ENCODE assay signal across 10 mouse cellular contexts in genomic region chrX:107816726-107817125, GRCm38 (mm10). TPM values are rescaled to one million over a fixed set of nuclear protein-coding genes. Genes with fewer than 3 reads are reported as not detected.
DNase-seq lines count a peak whose midpoint lies in the region; ATAC-seq and TF ChIP-seq lines count a peak whose summit lies in the region.
"Had no signal": no experiment of that assay in that cellular context is flagged by ENCODE, and none has a peak within 500 bp of the region (broad histone marks: within the 10 kb centered on the region; RNA-seq: fewer than 3 reads in every experiment).

No protein-coding gene starts in this region.

- H3K27me3 ChIP-seq in heart, embryonic 11.5 days (ENCODE audit: control insufficient read depth, insufficient read depth, low read length) = no peaks in the 10 kb centered on the region
- no peaks in the 10 kb centered on the region for H3K27me3 ChIP-seq in CH12.LX (replicated peaks)
- no peaks in the 10 kb centered on the region for H3K27me3 ChIP-seq in hindbrain, embryonic 14.5 days (ENCODE audit: control insufficient read depth, insufficient read depth, low read length)
- H3K27me3 ChIP-seq in kidney, adult 2 months (replicated peaks; ENCODE audit: control insufficient read depth, insufficient read depth, low read length) = no peaks in the 10 kb centered on the region

- no peak overlapping the region for H3K9ac ChIP-seq in heart, embryonic 11.5 days (ENCODE audit: low read depth, low read length)
- no peak overlapping the region; the same call in 1 of the 2 replicates for H3K9ac ChIP-seq in CH12.LX (ENCODE audit: insufficient read depth, low read depth)
- no peak overlapping the region for H3K9ac ChIP-seq in hindbrain, embryonic 14.5 days

- H3K79me2 ChIP-seq in CH12.LX (replicated peaks; ENCODE audit: control insufficient read depth, extremely low read depth, insufficient read depth, poor library complexity, severe bottlenecking) (no peaks in the 10 kb centered on the region), macrophage (ENCODE audit: inconsistent target) (no peaks in the 10 kb centered on the region)

- TF ChIP-seq RAD21 in CH12.LX (IDR thresholded peaks at IDR 0.05; ENCODE audit: low read depth, low read length) = no peak

- no peaks in the 10 kb centered on the region for H3K9me3 ChIP-seq in heart, embryonic 11.5 days (replicated peaks; ENCODE audit: control insufficient read depth, low read length)
- no peaks in the 10 kb centered on the region for H3K9me3 ChIP-seq in CH12.LX (replicated peaks; ENCODE audit: low read length)
- no peaks in the 10 kb centered on the region for H3K9me3 ChIP-seq in hindbrain, embryonic 14.5 days (ENCODE audit: control insufficient read depth, low read length)

- H3K4me3 ChIP-seq in heart, embryonic 11.5 days (ENCODE audit: low read depth, low read length) = peak overlapping the region; percentile 57
- no peak overlapping the region for H3K4me3 ChIP-seq in CH12.LX (replicated peaks in 1 of 3; ENCODE audit: low read depth in 2 of 3, low read length in 2 of 3, poor library complexity in 1 of 3)
- 0 out of 2 replicates have a peak overlapping the region, but pooled peaks have one; percentile 58 for H3K4me3 ChIP-seq in hindbrain, embryonic 14.5 days (replicated peaks; ENCODE audit: low read length)
- peak overlapping the region; percentile 54; the same call in 1 of the 2 replicates for H3K4me3 ChIP-seq in macrophage (ENCODE audit: inconsistent target)
- no peak overlapping the region for H3K4me3 ChIP-seq in kidney, adult 2 months (ENCODE audit: insufficient read depth, low read depth, low read length)

- intact Hi-C loops in gastrocnemius, postnatal 14 days (cut with DNase I; ENCODE audit: low total_unique reads) = no loop called here

- ATAC-seq in heart, embryonic 11.5 days (replicated peaks; ENCODE audit: insufficient number of reproducible peaks, low FRiP score, low TSS enrichment) = no peak
- no peak for ATAC-seq in hindbrain, embryonic 14.5 days (ENCODE audit: low FRiP score)
- no peak for ATAC-seq in erythroid progenitor cell, adult 5-6 weeks (replicated peaks; ENCODE audit: low FRiP score, poor library complexity, severe bottlenecking)

- H3K4me1 ChIP-seq in heart, embryonic 11.5 days (ENCODE audit: control insufficient read depth, insufficient read depth, low read length) = no peaks in the 10 kb centered on the region
- no peaks in the 10 kb centered on the region for H3K4me1 ChIP-seq in CH12.LX (ENCODE audit: control insufficient read depth in 1 of 2, insufficient read depth in 2 of 2)
- H3K4me1 ChIP-seq in hindbrain, embryonic 14.5 days (replicated peaks; ENCODE audit: control insufficient read depth, insufficient read depth, low read length) = peaks cover 4% of the 10 kb centered on the region; the same call in 1 of the 2 replicates
- no peaks in the 10 kb centered on the region for H3K4me1 ChIP-seq in kidney, adult 2 months (ENCODE audit: control insufficient read depth, insufficient read depth, low read length)

- TF ChIP-seq EP300 in CH12.LX (IDR thresholded peaks at IDR 0.05; ENCODE audit: low read length) = no peak

- TF ChIP-seq POLR2A in CH12.LX (IDR thresholded peaks at IDR 0.05; ENCODE audit: low read depth, low read length) = no peak
- no peak for TF ChIP-seq POLR2A in kidney, adult 2 months (IDR thresholded peaks at IDR 0.05; ENCODE audit: low read depth, low read length)

- no peak for TF ChIP-seq CTCF in CH12.LX (conservative IDR thresholded peaks at IDR 0.05 in 1 of 2, IDR thresholded peaks at IDR 0.05 in 1 of 2; ENCODE audit: low read depth in 2 of 2, low read length in 2 of 2)
- no peak for TF ChIP-seq CTCF in kidney, adult 2 months (conservative IDR thresholded peaks at IDR 0.05; ENCODE audit: insufficient read depth, insufficient read length, low read depth, low read length)

- no peak overlapping the region for H3K27ac ChIP-seq in heart, embryonic 11.5 days (ENCODE audit: low read depth, low read length)
- H3K27ac ChIP-seq in CH12.LX (ENCODE audit: insufficient read depth, low read depth) (no peak overlapping the region), macrophage (no peak overlapping the region)
- no peak overlapping the region for H3K27ac ChIP-seq in hindbrain, embryonic 14.5 days
- H3K27ac ChIP-seq in kidney, adult 2 months (ENCODE audit: insufficient read depth, low read depth, low read length) = no peak overlapping the region

- no peak for DNase-seq in heart, adult 18-20 months
- no peak for DNase-seq in CH12.LX (ENCODE audit: extremely low read depth)
- no peak for DNase-seq in hindbrain, embryonic 14.5 days (ENCODE audit: low spot score)
- DNase-seq in gastrocnemius, postnatal 14 days = no peak
- DNase-seq in kidney, adult 2 months = no peak

- WGBS in heart, embryonic 11.5 days (ENCODE audit: insufficient replicate concordance) = 81% methylated on average over 6 of the region's 6 CpGs
- 90% methylated on average over 6 of the region's 6 CpGs for WGBS in hindbrain, embryonic 14.5 days
- 84% methylated on average over 6 of the region's 6 CpGs for WGBS in macrophage (ENCODE audit: missing documents)
- WGBS in kidney, adult 2 months = 83% methylated on average over 6 of the region's 6 CpGs

- no peaks in the 10 kb centered on the region for H3K36me3 ChIP-seq in heart, embryonic 11.5 days (ENCODE audit: control insufficient read depth, insufficient read depth, low read length)
- H3K36me3 ChIP-seq in CH12.LX (replicated peaks in 1 of 2; ENCODE audit: control insufficient read depth in 1 of 2, insufficient read depth in 1 of 2, low read length in 1 of 2) (no peaks in the 10 kb centered on the region), macrophage (ENCODE audit: inconsistent target) (no peaks in the 10 kb centered on the region)
- H3K36me3 ChIP-seq in hindbrain, embryonic 14.5 days (replicated peaks; ENCODE audit: control insufficient read depth, insufficient read depth) = no peaks in the 10 kb centered on the region
- H3K36me3 ChIP-seq in kidney, adult 2 months (ENCODE audit: control insufficient read depth, insufficient read depth, low read length) = no peaks in the 10 kb centered on the region

- peak overlapping the region; percentile 52 for H3K4me2 ChIP-seq in heart, embryonic 11.5 days
- H3K4me2 ChIP-seq in CH12.LX (ENCODE audit: insufficient read depth, low read depth, poor library complexity, severe bottlenecking) = peak overlapping the region; percentile 70; the same call in 1 of the 2 replicates
- H3K4me2 ChIP-seq in hindbrain, embryonic 14.5 days (replicated peaks) = peak overlapping the region; percentile 54

- in situ Hi-C loops in CH12.LX (cut with MboI; ENCODE audit: low pct_ligation_motif_present, low pct_unique_long_range_greater_than_20kb, low sequenced_read_pairs) = no loop called here

- dilution Hi-C loops in CH12.LX (cut with MboI; ENCODE audit: extremely low pct_ligation_motif_present, extremely low pct_unique_long_range_greater_than_20kb, low sequenced_read_pairs) = no loop called here

TF ChIP-seq in CH12.LX, 34 proteins besides CTCF, POLR2A, EP300 and RAD21 (continues in another document):
- TF ChIP-seq BHLHE40 (IDR thresholded peaks at IDR 0.05; ENCODE audit: low read depth, low read length) (no peak), MAFK (IDR thresholded peaks at IDR 0.05; ENCODE audit: insufficient replicate concordance, low read length) (no peak), MAZ (IDR thresholded peaks at IDR 0.05; ENCODE audit: low read depth, low read length) (no peak), NELFE (IDR thresholded peaks at IDR 0.05; ENCODE audit: low read depth, low read length) (no peak), KAT2A (IDR thresholded peaks at IDR 0.05; ENCODE audit: insufficient replicate concordance, low read length) (no peak), MXI1 (IDR thresholded peaks at IDR 0.05; ENCODE audit: low read depth, low read length) (no peak), TCF12 (IDR thresholded peaks at IDR 0.05; ENCODE audit: low read depth, low read length) (no peak), ZKSCAN1 (IDR thresholded peaks at IDR 0.05; ENCODE audit: borderline replicate concordance, low read depth, low read length) (no peak), PAX5 (IDR thresholded peaks at IDR 0.05; ENCODE audit: low read length) (no peak), USF2 (conservative IDR thresholded peaks at IDR 0.05; ENCODE audit: low read depth, low read length) (no peak), POLR2AphosphoS2 (IDR thresholded peaks at IDR 0.05; ENCODE audit: low read depth, low read length) (no peak), CHD2 (IDR thresholded peaks at IDR 0.05; ENCODE audit: low read length) (no peak)

RNA-seq across cellular contexts. Expression of gene 2610002M06Rik, which starts 0.6 kb away (rescaled TPM):
- 14.3 and 14.6 TPM in 2 replicates for polyA plus RNA-seq in heart, embryonic 11.5 days (2014; fragmentation: Nextera tagmentation; extraction: Ambion mirVana)
- total RNA-seq in heart, adult 18-20 months (2021) = 1 to 10 TPM; 5.5 to 6.6 TPM
- total RNA-seq in CH12.LX (2012; rRNA removed) (3.9 TPM in 2 replicates), CH12.LX (2014; rRNA removed) (14.0 and 14.6 TPM in 2 replicates)
- polyA plus RNA-seq in CH12.LX (2012; ENCODE audit: insufficient read length, low read depth) (7.9 and 13.0 TPM in 2 replicates), macrophage (2018) (7.2 to 10.8 TPM (median 8.0 TPM) in 3 replicates)
- 25.8 and 29.2 TPM in 2 replicates for polyA plus RNA-seq in hindbrain, embryonic 14.5 days (2014; fragmentation: Nextera tagmentation; extraction: Ambion mirVana)
- total RNA-seq in macrophage (2018; cell fraction: chromatin; rRNA removed) = 10 to 100 TPM in 8 of 26 experiments, 1 to 10 TPM in 18; 2.6 to 15.4 (median 8.4) TPM
- total RNA-seq in macrophage (2018; cell fraction: cytosol; rRNA removed) = 10 to 100 TPM in 20 of 26 experiments, 1 to 10 TPM in 6; 8.8 to 12.6 (median 10.5) TPM
- 10 to 100 TPM in 5 of 26 experiments, 1 to 10 TPM in 21; 3.0 to 16.9 (median 8.3) TPM for total RNA-seq in macrophage (2018; cell fraction: nucleus; rRNA removed)
- 1 to 10 TPM; 3.1 to 3.9 TPM for total RNA-seq in gastrocnemius, postnatal 14 days (2021)
- total RNA-seq in erythroid progenitor cell, adult 5-6 weeks (2015; ENCODE audit: low replicate concordance) = 5.0 and 12.6 TPM in 2 replicates
- total RNA-seq in erythroid progenitor cell, adult 5-6 weeks (2017; ENCODE audit: low replicate concordance) = 8.5 and 11.3 TPM in 2 replicates
- 3.1 and 3.6 TPM in 2 replicates for polyA plus RNA-seq in kidney, adult 2 months (2012; rRNA removed)

RNA-seq across cellular contexts. Expression of gene Tent5d, which starts 24.3 kb away (rescaled TPM):
- 2.6 and 3.2 TPM in 2 replicates for polyA plus RNA-seq in heart, embryonic 11.5 days (2014; fragmentation: Nextera tagmentation; extraction: Ambion mirVana)
- total RNA-seq in heart, adult 18-20 months (2021) = not detected
- not detected in 2 replicates for total RNA-seq in CH12.LX (2012; rRNA removed)
- total RNA-seq in CH12.LX (2014; rRNA removed) = 0.14 and 0.34 TPM in 2 replicates
- polyA plus RNA-seq in CH12.LX (2012; ENCODE audit: insufficient read length, low read depth) = 0.08 TPM in 1 of 2 replicates, not detected in the other
- polyA plus RNA-seq in hindbrain, embryonic 14.5 days (2014; fragmentation: Nextera tagmentation; extraction: Ambion mirVana) = 0.07 TPM in 1 of 2 replicates, not detected in the other
- total RNA-seq in macrophage (2018; cell fraction: chromatin; rRNA removed) = not detected
- total RNA-seq in macrophage (2018; cell fraction: cytosol; rRNA removed) = under 1 TPM in 2 of 26 experiments, not detected in 24; 0.03 to 0.05 TPM
- under 1 TPM in 1 of 26 experiments, not detected in 25; 0.51 TPM for total RNA-seq in macrophage (2018; cell fraction: nucleus; rRNA removed)
- not detected in 3 replicates for polyA plus RNA-seq in macrophage (2018)
- not detected for total RNA-seq in gastrocnemius, postnatal 14 days (2021)
- total RNA-seq in erythroid progenitor cell, adult 5-6 weeks (2015; ENCODE audit: low replicate concordance) = not detected in 2 replicates
- not detected in 2 replicates for total RNA-seq in erythroid progenitor cell, adult 5-6 weeks (2017; ENCODE audit: low replicate concordance)
- polyA plus RNA-seq in kidney, adult 2 months (2012; rRNA removed) = not detected in 2 replicates
- total RNA-seq: gastrocnemius, postnatal 4 days; left cerebral cortex, postnatal 36 days had no signal

Comparison
In these comparisons a context has a peak if more than half of its experiments do, and no peak if none do; other contexts are left out.
1. H3K4me3 ChIP-seq: peak in heart, embryonic 11.5 days (single experiment), hindbrain, embryonic 14.5 days (single experiment) and macrophage (single experiment); none in CH12.LX (0 of 3) and kidney, adult 2 months (single experiment).
2. Peak in every context shown above with its lines, with median percentiles within 50 percentile points of each other: H3K4me2 ChIP-seq.